Mouse (Mus musculus): Measurements from ENCODE around the gene Lekr1.

- no peak for TF ChIP-seq HCFC1 (IDR thresholded peaks at IDR 0.05; ENCODE audit: borderline replicate concordance, insufficient read depth, low read length)
- TF ChIP-seq MAFK (IDR thresholded peaks at IDR 0.05; ENCODE audit: insufficient read depth, low read depth, low read length): no peak
- TF ChIP-seq ZNF384 (IDR thresholded peaks at IDR 0.05; ENCODE audit: low read depth, low read length): no peak
- no peak for TF ChIP-seq CHD2 (IDR thresholded peaks at IDR 0.05; ENCODE audit: low read depth, low read length)
- TF ChIP-seq ZC3H11A (IDR thresholded peaks at IDR 0.05; ENCODE audit: borderline replicate concordance, low read depth, low read length): no peak
Observed at GRCm38 (mm10) chr3:65648913-65649312, 17.1 kb upstream of the Lekr1 start.
